Comparison of ENCODE assay signal across 12 mouse cellular contexts in the genomic region with DNA sequence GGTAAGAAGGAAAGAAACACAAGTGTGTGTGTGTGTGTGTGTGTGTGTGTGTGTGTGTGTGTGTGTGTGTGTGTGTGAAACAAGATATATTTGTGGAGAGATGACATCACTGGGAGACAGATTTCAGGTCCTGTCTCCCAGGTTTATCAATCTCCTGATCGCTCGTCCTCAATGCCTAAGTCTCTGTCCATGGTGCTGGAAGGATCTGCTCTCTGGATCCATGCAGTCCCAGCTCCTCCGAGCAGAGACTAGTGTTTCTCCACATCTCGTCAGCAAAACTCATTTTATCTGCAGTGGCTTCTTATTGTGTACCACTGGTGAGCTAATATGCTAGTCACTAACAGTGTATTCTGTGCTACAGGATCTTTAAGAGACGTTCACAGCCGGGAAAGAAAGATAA.
DNase-seq lines count a peak whose midpoint lies in the region; ATAC-seq and TF ChIP-seq lines count a peak whose summit lies in the region.
"Had no signal": no experiment of that assay in that cellular context is flagged by ENCODE, and none has a peak within 500 bp of the region (broad histone marks: within the 10 kb centered on the region; RNA-seq: fewer than 3 reads in every experiment).

No protein-coding gene starts in this region.

- H3K9me3 ChIP-seq in lung, postnatal 0 days (ENCODE audit: low read length), result no peaks in the 10 kb centered on the region
- H3K9me3 ChIP-seq: liver, embryonic 13.5 days had no signal

- H3K27ac ChIP-seq in lung, postnatal 0 days (ENCODE audit: low read length), result no peak overlapping the region
- H3K27ac ChIP-seq: liver, embryonic 13.5 days had no signal

- no peaks in the 10 kb centered on the region for H3K27me3 ChIP-seq in lung, postnatal 0 days (replicated peaks; ENCODE audit: insufficient read depth, low read length)
- H3K27me3 ChIP-seq: liver, embryonic 13.5 days had no signal

- no peak for ATAC-seq in lung, postnatal 0 days

- H3K9ac ChIP-seq in lung, postnatal 0 days (replicated peaks; ENCODE audit: low read depth), result no peak overlapping the region
- H3K9ac ChIP-seq: liver, embryonic 13.5 days had no signal

- no peak for TF ChIP-seq EP300 in lung, postnatal 0 days (IDR thresholded peaks at IDR 0.05)

- WGBS in lung, postnatal 0 days, result 37% methylated on average over 6 of the region's 6 CpGs

- H3K4me1 ChIP-seq in lung, postnatal 0 days (ENCODE audit: insufficient read depth, low read depth, low read length), result no peaks in the 10 kb centered on the region
- H3K4me1 ChIP-seq: liver, embryonic 13.5 days had no signal

- no peaks in the 10 kb centered on the region for H3K36me3 ChIP-seq in lung, postnatal 0 days (ENCODE audit: insufficient read depth, low read length)
- H3K36me3 ChIP-seq: liver, embryonic 13.5 days had no signal

- peak; percentile 9 to 28 for DNase-seq in adrenal gland, postnatal 36 days
- DNase-seq in adrenal gland, postnatal 4 days (ENCODE audit: low spot score in 2 of 2), result no peak
- DNase-seq in lung, postnatal 0 days (ENCODE audit: low spot score), result peak; percentile 22
- DNase-seq in lung, postnatal 4 days, result no peak
- peak; percentile 34 for DNase-seq in c-Kit-positive CD71-positive TER-119-negative erythroid progenitor cells, embryonic 14.5 days (ENCODE audit: low read depth)
- peak; percentile 11 for DNase-seq in lung, postnatal 36 days
- DNase-seq in gastrocnemius, postnatal 4 days (ENCODE audit: low spot score in 2 of 2), result no peak
- no peak for DNase-seq in frontal cortex, adult 2 months (ENCODE audit: extremely low spot score in 1 of 2, low spot score in 1 of 2)
- DNase-seq: cerebellum, adult 8-10 months; gastrocnemius, postnatal 25 days; layer of hippocampus, adult 9-11 months; liver, embryonic 13.5 days had no signal

- TF ChIP-seq CTCF in lung, postnatal 0 days (IDR thresholded peaks at IDR 0.05), result no peak

- H3K4me3 ChIP-seq in lung, postnatal 0 days (ENCODE audit: low read depth, low read length), result no peak overlapping the region
- H3K4me3 ChIP-seq: liver, embryonic 13.5 days had no signal

- H3K4me2 ChIP-seq in lung, postnatal 0 days (replicated peaks; ENCODE audit: low read depth, low read length), result no peak overlapping the region
- H3K4me2 ChIP-seq: liver, embryonic 13.5 days had no signal

Comparison
In these comparisons a context has a peak if more than half of its experiments do, and no peak if none do; other contexts are left out.
1. DNase-seq: peak in adrenal gland, postnatal 36 days (2 of 2), lung, postnatal 0 days (single experiment), c-Kit-positive CD71-positive TER-119-negative erythroid progenitor cells, embryonic 14.5 days (single experiment) and lung, postnatal 36 days (single experiment); none in adrenal gland, postnatal 4 days (0 of 2), lung, postnatal 4 days (0 of 2), gastrocnemius, postnatal 4 days (0 of 2) and frontal cortex, adult 2 months (0 of 2).